In genomic region chr14:19041984-19042760, GRCm38 (mm10) we compare ENCODE assay signal across 8 mouse cellular contexts.
DNase-seq lines count a peak whose midpoint lies in the region; ATAC-seq and TF ChIP-seq lines count a peak whose summit lies in the region.

No protein-coding gene starts in this region.

- peak; percentile 52 to 72 for DNase-seq in adrenal gland, postnatal 36 days
- DNase-seq in embryonic facial prominence, embryonic 11.5 days (ENCODE audit: low spot score), result peak; percentile 78
- DNase-seq in kidney, postnatal 25 days, result peak; percentile 29 to 47
- peak; percentile 72 for DNase-seq in thymus, postnatal 4 days

- H3K4me3 ChIP-seq in E14TG2a.4 (replicated peaks; ENCODE audit: low read length), result peak overlapping the region; percentile 81
- peak overlapping the region; percentile 36 for H3K4me3 ChIP-seq in embryonic facial prominence, embryonic 11.5 days (ENCODE audit: low read depth, low read length)
- peak overlapping the region; percentile 32 to 38 for H3K4me3 ChIP-seq in heart, embryonic 14.5 days (ENCODE audit: control insufficient read depth in 1 of 2, insufficient read depth in 1 of 2, low read depth in 1 of 2, low read length in 2 of 2)
- no peak overlapping the region for H3K4me3 ChIP-seq in liver, embryonic 15.5 days (replicated peaks)
- peak overlapping the region; percentile 51 for H3K4me3 ChIP-seq in neural tube, embryonic 13.5 days

- H3K4me1 ChIP-seq in E14TG2a.4 (replicated peaks; ENCODE audit: low read depth, low read length), result peaks cover 3% of the 10 kb centered on the region; the same call in 1 of the 2 replicates
- H3K4me1 ChIP-seq in embryonic facial prominence, embryonic 11.5 days (ENCODE audit: control insufficient read depth, insufficient read depth, low read length), result no peaks in the 10 kb centered on the region
- H3K4me1 ChIP-seq in heart, embryonic 14.5 days (ENCODE audit: control insufficient read depth in 2 of 2, insufficient read depth in 2 of 2, low read length in 2 of 2), result peaks cover 0 to 3% of the 10 kb centered on the region in 2 experiments; a peak in 1 of 4 replicates
- H3K4me1 ChIP-seq in liver, embryonic 15.5 days (replicated peaks), result 0 out of 2 replicates have a peak, but pooled peaks cover 4% of the 10 kb centered on the region
- 0 out of 2 replicates have a peak, but pooled peaks cover 10% of the 10 kb centered on the region for H3K4me1 ChIP-seq in neural tube, embryonic 13.5 days (replicated peaks)

- TF ChIP-seq CTCF in E14TG2a.4 (conservative IDR thresholded peaks at IDR 0.05; ENCODE audit: low read length), result peak; percentile 84

- H3K9me3 ChIP-seq in E14TG2a.4 (ENCODE audit: low read length), result no peaks in the 10 kb centered on the region
- H3K9me3 ChIP-seq in embryonic facial prominence, embryonic 11.5 days (replicated peaks; ENCODE audit: control insufficient read depth, low read length), result no peaks in the 10 kb centered on the region
- no peaks in the 10 kb centered on the region for H3K9me3 ChIP-seq in heart, embryonic 14.5 days (ENCODE audit: control insufficient read depth, low read length)
- no peaks in the 10 kb centered on the region for H3K9me3 ChIP-seq in liver, embryonic 15.5 days (replicated peaks)
- no peaks in the 10 kb centered on the region for H3K9me3 ChIP-seq in neural tube, embryonic 13.5 days

- 2% methylated on average over 48 of the region's 49 CpGs for WGBS in embryonic facial prominence, embryonic 11.5 days
- WGBS in heart, embryonic 14.5 days, result 3% methylated on average over 49 of the region's 49 CpGs
- WGBS in liver, embryonic 15.5 days (ENCODE audit: insufficient replicate concordance), result 4% methylated on average over 49 of the region's 49 CpGs
- WGBS in neural tube, embryonic 13.5 days, result 1% methylated on average over 49 of the region's 49 CpGs

- no peak overlapping the region; the same call in 1 of the 2 replicates for H3K9ac ChIP-seq in embryonic facial prominence, embryonic 11.5 days (replicated peaks; ENCODE audit: low read length)
- peak overlapping the region; percentile 61 for H3K9ac ChIP-seq in heart, embryonic 14.5 days (ENCODE audit: low read length)
- H3K9ac ChIP-seq in liver, embryonic 15.5 days, result no peak overlapping the region
- peak overlapping the region; percentile 66 for H3K9ac ChIP-seq in neural tube, embryonic 13.5 days

- no peaks in the 10 kb centered on the region for H3K36me3 ChIP-seq in E14TG2a.4 (ENCODE audit: insufficient read depth, low read length)
- no peaks in the 10 kb centered on the region for H3K36me3 ChIP-seq in embryonic facial prominence, embryonic 11.5 days (replicated peaks; ENCODE audit: control insufficient read depth, insufficient read depth, low read depth, low read length)
- H3K36me3 ChIP-seq in heart, embryonic 14.5 days (ENCODE audit: control insufficient read depth, insufficient read depth, low read length), result no peaks in the 10 kb centered on the region
- H3K36me3 ChIP-seq in liver, embryonic 15.5 days (replicated peaks), result no peaks in the 10 kb centered on the region
- no peaks in the 10 kb centered on the region for H3K36me3 ChIP-seq in neural tube, embryonic 13.5 days

- peak; percentile 90 for ATAC-seq in embryonic facial prominence, embryonic 11.5 days (replicated peaks; ENCODE audit: insufficient number of reproducible peaks, low FRiP score, low TSS enrichment, low read depth)
- ATAC-seq in heart, embryonic 14.5 days (ENCODE audit: insufficient number of reproducible peaks, insufficient read depth, low FRiP score, low read depth), result no peak
- ATAC-seq in liver, embryonic 15.5 days (ENCODE audit: insufficient read depth), result no peak
- peak; percentile 97 for ATAC-seq in neural tube, embryonic 13.5 days (ENCODE audit: low read depth)

- H3K27ac ChIP-seq in embryonic facial prominence, embryonic 11.5 days (replicated peaks; ENCODE audit: low read depth, low read length), result no peak overlapping the region
- H3K27ac ChIP-seq in heart, embryonic 14.5 days (replicated peaks in 1 of 2; ENCODE audit: control insufficient read depth in 1 of 2, insufficient read depth in 1 of 2, low read depth in 2 of 2, low read length in 2 of 2), result no peak overlapping the region
- H3K27ac ChIP-seq in liver, embryonic 15.5 days (replicated peaks), result no peak overlapping the region
- no peak overlapping the region for H3K27ac ChIP-seq in neural tube, embryonic 13.5 days (replicated peaks)

- H3K27me3 ChIP-seq in E14TG2a.4 (ENCODE audit: insufficient read depth, low read length), result peaks cover 12% of the 10 kb centered on the region
- no peaks in the 10 kb centered on the region for H3K27me3 ChIP-seq in embryonic facial prominence, embryonic 11.5 days (ENCODE audit: control insufficient read depth, insufficient read depth, low read length)
- no peaks in the 10 kb centered on the region for H3K27me3 ChIP-seq in heart, embryonic 14.5 days (ENCODE audit: control insufficient read depth, insufficient read depth, low read length)
- no peaks in the 10 kb centered on the region for H3K27me3 ChIP-seq in liver, embryonic 15.5 days
- no peaks in the 10 kb centered on the region for H3K27me3 ChIP-seq in neural tube, embryonic 13.5 days

- H3K4me2 ChIP-seq in embryonic facial prominence, embryonic 11.5 days (ENCODE audit: low read depth, low read length), result peak overlapping the region; percentile 74
- H3K4me2 ChIP-seq in heart, embryonic 14.5 days (ENCODE audit: low read length), result peak overlapping the region; percentile 69
- peak overlapping the region; percentile 51 for H3K4me2 ChIP-seq in liver, embryonic 15.5 days
- H3K4me2 ChIP-seq in neural tube, embryonic 13.5 days, result peak overlapping the region; percentile 81

Comparison
In these comparisons a context has a peak if more than half of its experiments do, and no peak if none do; other contexts are left out.
1. ATAC-seq: peak in embryonic facial prominence, embryonic 11.5 days (single experiment) and neural tube, embryonic 13.5 days (single experiment); none in heart, embryonic 14.5 days (single experiment) and liver, embryonic 15.5 days (single experiment).
2. H3K9ac ChIP-seq: peak in heart, embryonic 14.5 days (single experiment) and neural tube, embryonic 13.5 days (single experiment); none in embryonic facial prominence, embryonic 11.5 days (single experiment) and liver, embryonic 15.5 days (single experiment).
3. Peak in every context shown above with its lines, with median percentiles within 50 percentile points of each other: DNase-seq and H3K4me2 ChIP-seq.